Mouse (Mus musculus) forebrain, embryonic 14.5 days (tissue): ENCODE measurements around the gene Cnpy3. TPM values are rescaled to one million over a fixed set of nuclear protein-coding genes. Genes with fewer than 3 reads are reported as not detected.

ENCODE experiments used
- ATAC-seq: fragments of 200-750 bp; cut with Nextera tagmentation; 2 replicates; pipeline ENCODE4 v1.8.0; 2017; ENCODE audit warnings: mild to moderate bottlenecking, moderate library complexity
- DNase-seq: peaks from one replicate; pipeline ENCODE4 v3.0.0-alpha.2; 2015; ENCODE audit warnings: low spot score
- H3K27ac ChIP-seq: fragments of 300-500 bp; sonication (generic); 2 replicates; pipeline ENCODE4 v1.5.1; 2014; ENCODE audit warnings: low read depth, mild to moderate bottlenecking, control low read depth, low read length, moderate library complexity
- H3K27me3 ChIP-seq: fragments of 300-500 bp; sonication (generic); replicated peaks from 2 replicates; pipeline ENCODE4 v1.6.1; 2014; ENCODE audit warnings: low read length, control low read depth, mixed read lengths; ENCODE audit not compliant: control insufficient read depth, insufficient read depth
- H3K36me3 ChIP-seq: fragments of 300-500 bp; sonication (generic); 2 replicates; pipeline ENCODE4 v1.6.1; 2014; ENCODE audit warnings: low read length, control low read depth; ENCODE audit not compliant: control insufficient read depth, insufficient read depth
- H3K4me1 ChIP-seq: fragments of 300-500 bp; sonication (generic); 2 replicates; pipeline ENCODE4 v1.6.1; 2014; ENCODE audit warnings: antibody characterized with exemption, low read length, control low read depth; ENCODE audit not compliant: control insufficient read depth, insufficient read depth
- H3K4me2 ChIP-seq: fragments of 300-500 bp; sonication (generic); 2 replicates; pipeline ENCODE4 v1.6.1; 2014; ENCODE audit warnings: mild to moderate bottlenecking, control low read depth, low read length
- H3K4me3 ChIP-seq: fragments of 300-500 bp; sonication (generic); 2 replicates; pipeline ENCODE4 v1.5.1; 2014; ENCODE audit warnings: low read depth, low read length, control low read depth
- H3K9ac ChIP-seq: fragments of 300-500 bp; sonication (generic); 2 replicates; pipeline ENCODE4 v1.6.1; 2014; ENCODE audit warnings: mild to moderate bottlenecking, low read length, control low read depth, moderate library complexity
- H3K9me3 ChIP-seq: fragments of 300-500 bp; sonication (generic); replicated peaks from 2 replicates; pipeline ENCODE4 v1.6.1; 2016; ENCODE audit warnings: low read length, control low read depth, mixed read lengths; ENCODE audit not compliant: control insufficient read depth
- WGBS: fragments of 180-500 bp; shearing (Covaris S2); extraction: QIAGEN DNeasy Blood & Tissue Kit; methylation state at CpG from one replicate; pipeline ENCODE4 v1.1.7; 2014; 5-methylcytosine and 5-hydroxymethylcytosine counted together
- polyA plus RNA-seq: library from polyadenylated mRNA; unstranded; fragments of >200 nt; fragmentation: Nextera tagmentation; extraction: Ambion mirVana; gene quantifications from 2 replicates; pipeline ENCODE4 v1.2.1, GENCODE M21; 2014

The Cnpy3 gene
- polyA plus RNA-seq, 1 experiment from 2014 or later, result 54.1 TPM

- WGBS, result 93% methylated on average over 12 of the region's 12 CpGs
- peaks cover 20% of the 10 kb centered on the region for H3K36me3 ChIP-seq
- no peak overlapping the region for H3K4me2 ChIP-seq
- DNase-seq (no peak), ATAC-seq (no peak)
- no peak overlapping the region for H3K9ac ChIP-seq
- no peak overlapping the region for H3K27ac ChIP-seq
- no peaks in the 10 kb centered on the region for H3K9me3 ChIP-seq
- H3K4me3 ChIP-seq, result no peak overlapping the region
- H3K4me1 ChIP-seq, result no peaks in the 10 kb centered on the region
- H3K27me3 ChIP-seq, result no peaks in the 10 kb centered on the region
These were observed 61.3 kb downstream of the Cnpy3 start for GRCm38 (mm10) chr17:46690665-46691064.

- Histone ChIP-seq H3K27me3 (no peaks in the 10 kb centered on the region), H3K4me1 (peaks cover 6% of the 10 kb centered on the region), H3K4me3 (no peak overlapping the region), H3K9me3 (no peaks in the 10 kb centered on the region), H3K4me2 (no peak overlapping the region), H3K27ac (no peak overlapping the region), H3K9ac (no peak overlapping the region), H3K36me3 (peaks cover 50% of the 10 kb centered on the region)
- DNase-seq, result no peak
- no peak for ATAC-seq
- WGBS, result 97% methylated on average over 6 of the region's 6 CpGs
These were observed 66.1 kb downstream of the Cnpy3 start for GRCm38 (mm10) chr17:46685913-46686312.

Other genes starting within 250 kb of the Cnpy3 start
- gene Cul9, start 205.8 kb downstream of the Cnpy3 start, polyA plus RNA-seq, result 7.6 and 10.8 TPM in 2 replicates
- 4.6 and 4.7 TPM in 2 replicates for gene Srf, start 196.0 kb downstream of the Cnpy3 start, polyA plus RNA-seq
- gene Ptk7, start 122.7 kb downstream of the Cnpy3 start, polyA plus RNA-seq, result 15.3 and 19.0 TPM in 2 replicates
- gene Klc4, start 106.2 kb downstream of the Cnpy3 start, polyA plus RNA-seq, result 34.7 and 38.8 TPM in 2 replicates
- gene Mrpl2, start 106.0 kb downstream of the Cnpy3 start, polyA plus RNA-seq, result 83.3 and 108 TPM in 2 replicates
- gene Cul7, start 101.9 kb downstream of the Cnpy3 start, polyA plus RNA-seq, result 28.3 and 30.2 TPM in 2 replicates
- gene Rrp36, start 77.9 kb downstream of the Cnpy3 start, polyA plus RNA-seq, result 30.1 and 31.4 TPM in 2 replicates
- 243 and 265 TPM in 2 replicates for gene Mea1, start 73.4 kb downstream of the Cnpy3 start, polyA plus RNA-seq
- 147 and 164 TPM in 2 replicates for gene Klhdc3, start 71.3 kb downstream of the Cnpy3 start, polyA plus RNA-seq
- 73.9 and 78.0 TPM in 2 replicates for gene Ppp2r5d, start 47.1 kb downstream of the Cnpy3 start, polyA plus RNA-seq
- gene Pex6, start 40.8 kb downstream of the Cnpy3 start, polyA plus RNA-seq, result 16.9 and 17.6 TPM in 2 replicates
- gene Gnmt, start 23.0 kb downstream of the Cnpy3 start, polyA plus RNA-seq, result 0.58 and 0.79 TPM in 2 replicates
- gene Ptcra, start 11.5 kb upstream of the Cnpy3 start, polyA plus RNA-seq, result 0.22 TPM in 1 of 2 replicates, not detected in the other
- gene 2310039H08Rik, start 20.4 kb upstream of the Cnpy3 start, polyA plus RNA-seq, result 63.9 and 89.9 TPM in 2 replicates
- gene Rpl7l1, start 30.5 kb upstream of the Cnpy3 start, polyA plus RNA-seq, result 108 and 110 TPM in 2 replicates
- 7.5 and 8.5 TPM in 2 replicates for gene Bicral, start 106.3 kb upstream of the Cnpy3 start, polyA plus RNA-seq
- gene Tbcc, start 138.5 kb upstream of the Cnpy3 start, polyA plus RNA-seq, result 66.4 TPM in 2 replicates
- gene Prph2, start 158.2 kb upstream of the Cnpy3 start, polyA plus RNA-seq, result not detected in 2 replicates